Mouse (Mus musculus) liver, embryonic 14.5 days (tissue): ENCODE data around the gene Bin2. TPM values are rescaled to one million over a fixed set of nuclear protein-coding genes. Genes with fewer than 3 reads are reported as not detected.

Experiments
- ATAC-seq: fragments of 200-750 bp; cut with Nextera tagmentation; 2 replicates; pipeline ENCODE4 v1.8.0; 2017; ENCODE audit warnings: moderate number of reproducible peaks, mild to moderate bottlenecking, moderate library complexity; ENCODE audit not compliant: insufficient read depth
- DNase-seq, 3 experiments: peaks; one replicate each; pipeline ENCODE4 v3.0.0-alpha.2; 2012 to 2013; ENCODE audit warnings: low read depth in 3 of 3, low spot score in 3 of 3
- H3K27ac ChIP-seq: fragments of 300-500 bp; sonication (generic); 2 replicates; pipeline ENCODE4 v1.5.1; 2014; ENCODE audit warnings: moderate library complexity, mild to moderate bottlenecking, control low read depth, inconsistent platforms
- H3K27me3 ChIP-seq: fragments of 300-500 bp; sonication (generic); 2 replicates; pipeline ENCODE4 v1.6.1; 2014; ENCODE audit warnings: mild to moderate bottlenecking, low read length, moderate library complexity; ENCODE audit not compliant: control insufficient read depth, insufficient read depth
- H3K36me3 ChIP-seq: fragments of 300-500 bp; sonication (generic); replicated peaks from 2 replicates; pipeline ENCODE4 v1.6.1; 2014; ENCODE audit warnings: low read depth; ENCODE audit not compliant: control insufficient read depth, insufficient read depth
- H3K4me1 ChIP-seq, 2 experiments: fragments of 200-500 bp in 1 of 2; fragments of 300-500 bp in 1 of 2; sonication (generic) in 1 of 2; replicated peaks; 2 replicates each; pipeline ENCODE4 v1.6.1; 2012 to 2014; ENCODE audit warnings: antibody characterized with exemption in 1 of 2, inconsistent platforms in 1 of 2, low read length in 1 of 2; ENCODE audit not compliant: control insufficient read depth in 2 of 2, insufficient read depth in 2 of 2
- H3K4me2 ChIP-seq: fragments of 300-500 bp; sonication (generic); 2 replicates; pipeline ENCODE4 v1.6.1; 2014; ENCODE audit warnings: low read depth, mild to moderate bottlenecking, control low read depth, moderate library complexity
- H3K4me3 ChIP-seq, 2 experiments: fragments of 200-500 bp in 1 of 2; fragments of 300-500 bp in 1 of 2; sonication (generic) in 1 of 2; 2 replicates each; pipeline ENCODE4 v1.5.1; 2012 to 2014; ENCODE audit warnings: low read depth in 2 of 2, low read length in 2 of 2, mild to moderate bottlenecking in 2 of 2, control low read depth in 1 of 2, inconsistent platforms in 1 of 2, moderate library complexity in 1 of 2; ENCODE audit not compliant: insufficient read depth in 1 of 2
- H3K9ac ChIP-seq: fragments of 300-500 bp; sonication (generic); replicated peaks from 2 replicates; pipeline ENCODE4 v1.6.1; 2014; ENCODE audit warnings: mild to moderate bottlenecking, control low read depth, moderate library complexity
- H3K9me3 ChIP-seq: fragments of 300-500 bp; sonication (generic); 2 replicates; pipeline ENCODE4 v1.6.1; 2016; ENCODE audit warnings: low read length, mixed read lengths; ENCODE audit not compliant: control insufficient read depth
- CTCF ChIP-seq: IDR thresholded peaks from 2 replicates; pipeline ENCODE4 v1.5.1; 2016; ENCODE audit warnings: antibody characterized with exemption, low read depth, control low read depth
- EP300 ChIP-seq: IDR thresholded peaks from 2 replicates; pipeline ENCODE4 v1.6.1; 2016; ENCODE audit warnings: antibody characterized with exemption, low read depth
- WGBS: fragments of 180-500 bp; shearing (Covaris S2); extraction: QIAGEN DNeasy Blood & Tissue Kit; methylation state at CpG from one replicate; pipeline ENCODE4 v1.1.7; 2014; ENCODE audit not compliant: insufficient replicate concordance; 5-methylcytosine and 5-hydroxymethylcytosine counted together
- polyA plus RNA-seq, 2 experiments: library from polyadenylated mRNA; depleted of rRNA in 1 of 2; stranded (reverse) in 1 of 2; unstranded in 1 of 2; fragments of >200 nt; fragmentation: Nextera tagmentation in 1 of 2; extraction: Ambion mirVana in 1 of 2; gene quantifications; 2 replicates each; pipeline versions ENCODE4 v1.2.1 to v1.2.3; 2012 to 2014

The Bin2 gene
- polyA plus RNA-seq, 2 experiments = 12.7 to 17.5 TPM

DNA sequence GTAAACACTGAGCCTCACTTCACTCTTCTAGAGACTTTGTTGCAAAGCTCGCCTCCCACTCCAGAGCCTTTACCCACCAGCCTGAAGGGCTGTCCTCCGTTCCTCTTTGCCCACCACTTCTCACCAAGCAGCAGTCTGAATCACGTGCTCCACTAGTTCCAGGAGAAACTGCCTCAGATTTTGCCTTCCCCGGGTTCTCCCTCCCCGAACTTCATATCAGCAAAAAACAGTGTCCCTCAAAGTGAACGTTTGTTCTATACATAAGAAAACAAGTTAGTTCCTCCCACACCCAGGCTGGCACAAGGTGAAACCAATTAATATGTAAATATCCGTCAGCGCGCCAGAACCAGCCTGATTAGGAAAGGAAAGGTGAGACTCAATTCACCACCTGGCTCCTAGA, 34.1 kb downstream of the Bin2 start:
- no peak overlapping the region for H3K9ac ChIP-seq
- H3K27me3 ChIP-seq = peaks cover 42% of the 10 kb centered on the region
- no peak overlapping the region for H3K27ac ChIP-seq
- no peak overlapping the region for H3K4me3 ChIP-seq
- H3K9me3 ChIP-seq = no peaks in the 10 kb centered on the region
- no peak for ATAC-seq
- H3K4me2 ChIP-seq = no peak overlapping the region; the same call in 1 of the 2 replicates
- no peaks in the 10 kb centered on the region for H3K36me3 ChIP-seq
- peaks cover 0 to 13% of the 10 kb centered on the region in 2 experiments; a peak in 2 of 4 replicates for H3K4me1 ChIP-seq
- WGBS = 11% methylated on average over 9 of the region's 9 CpGs
- TF ChIP-seq CTCF (no peak), EP300 (no peak)
- no peak for DNase-seq

- Histone ChIP-seq H3K9ac (no peak overlapping the region), H3K27me3 (peaks cover 41% of the 10 kb centered on the region), H3K4me3 (no peak overlapping the region), H3K27ac (no peak overlapping the region), H3K4me1 (peaks cover 0 to 16% of the 10 kb centered on the region in 2 experiments; a peak in 2 of 4 replicates), H3K9me3 (no peaks in the 10 kb centered on the region), H3K36me3 (no peaks in the 10 kb centered on the region), H3K4me2 (no peak overlapping the region)
- ATAC-seq = no peak
- DNase-seq = no peak
- TF ChIP-seq CTCF (no peak), EP300 (no peak)
- WGBS = 65% methylated on average over 10 of the region's 10 CpGs
Measured at GRCm38 (mm10) chr15:100633341-100633740, 36.0 kb downstream of the Bin2 start.

DNA sequence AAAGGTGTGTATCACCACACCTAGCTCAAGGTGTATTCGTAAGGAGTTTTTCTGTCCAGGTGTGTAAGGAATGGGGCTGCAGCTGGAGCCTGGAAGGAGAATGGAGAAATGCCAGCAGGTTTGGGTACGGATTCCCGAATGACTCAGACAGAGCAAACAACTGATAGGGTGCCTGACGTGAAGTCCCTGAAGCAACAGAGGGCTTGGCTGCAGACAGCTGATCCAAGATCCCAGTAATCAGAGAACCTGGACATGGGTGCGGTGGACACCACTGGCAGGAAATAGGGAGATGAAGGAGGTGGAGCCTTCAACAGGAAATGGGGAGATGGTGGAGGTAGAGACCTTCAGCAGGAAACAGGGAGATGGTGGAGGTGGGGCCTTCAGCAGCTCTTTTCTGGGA, 37.0 kb downstream of the Bin2 start:
- no peak for DNase-seq

GRCm38 (mm10) chr15:100631454-100632170, 37.7 kb downstream of the Bin2 start:
- no peaks in the 10 kb centered on the region for H3K9me3 ChIP-seq
- H3K36me3 ChIP-seq = no peaks in the 10 kb centered on the region
- no peak for ATAC-seq
- H3K27ac ChIP-seq = no peak overlapping the region
- H3K4me1 ChIP-seq = peaks cover 0 to 16% of the 10 kb centered on the region in 2 experiments; a peak in 2 of 4 replicates
- TF ChIP-seq CTCF = no peak
- no peak for TF ChIP-seq EP300
- H3K4me2 ChIP-seq = no peak overlapping the region
- no peak overlapping the region for H3K4me3 ChIP-seq
- no peak overlapping the region for H3K9ac ChIP-seq
- WGBS = 31% methylated on average over 12 of the region's 12 CpGs
- no peak for DNase-seq
- peaks cover 24% of the 10 kb centered on the region for H3K27me3 ChIP-seq

More for the DNA sequence above, 37.0 kb downstream of the Bin2 start:
- Histone ChIP-seq H3K27me3 (peaks cover 31% of the 10 kb centered on the region), H3K27ac (no peak overlapping the region), H3K9ac (no peak overlapping the region), H3K4me1 (peaks cover 0 to 17% of the 10 kb centered on the region in 2 experiments; a peak in 2 of 4 replicates), H3K4me3 (no peak overlapping the region), H3K4me2 (no peak overlapping the region), H3K36me3 (no peaks in the 10 kb centered on the region), H3K9me3 (no peaks in the 10 kb centered on the region)
- 49% methylated on average over 5 of the region's 5 CpGs for WGBS
- TF ChIP-seq EP300 (no peak), CTCF (no peak)
- ATAC-seq = no peak

GRCm38 (mm10) chr15:100630126-100630525, 39.2 kb downstream of the Bin2 start:
- no peak for TF ChIP-seq EP300
- peaks cover 0 to 16% of the 10 kb centered on the region in 2 experiments; a peak in 2 of 4 replicates for H3K4me1 ChIP-seq
- no peak overlapping the region for H3K4me2 ChIP-seq

More at GRCm38 (mm10) chr15:100630126-100630525, 39.2 kb downstream of the Bin2 start:
- Histone ChIP-seq H3K36me3 (no peaks in the 10 kb centered on the region), H3K9me3 (no peaks in the 10 kb centered on the region), H3K27ac (no peak overlapping the region), H3K9ac (no peak overlapping the region), H3K27me3 (peaks cover 9% of the 10 kb centered on the region), H3K4me3 (no peak overlapping the region)
- DNase-seq (no peak), ATAC-seq (no peak)
- WGBS = 65% methylated on average over 3 of the region's 3 CpGs
